Mouse (Mus musculus): ENCODE data around the gene Nek10. TPM values are rescaled to one million over a fixed set of nuclear protein-coding genes. Genes with fewer than 3 reads are reported as not detected.
"Not testable (repeated sequence)": the region's sequence is repeated elsewhere in the genome, so short reads cannot be mapped to it uniquely, and the experiment has no call there.

Nek10 gene
- total RNA-seq, 2 experiments from 2014 or later: 0.05 to 0.11 TPM

GRCm38 (mm10) chr14:14984710-14985647, 181.8 kb downstream of the Nek10 start:
- DNase-seq: peak; percentile 71

DNA sequence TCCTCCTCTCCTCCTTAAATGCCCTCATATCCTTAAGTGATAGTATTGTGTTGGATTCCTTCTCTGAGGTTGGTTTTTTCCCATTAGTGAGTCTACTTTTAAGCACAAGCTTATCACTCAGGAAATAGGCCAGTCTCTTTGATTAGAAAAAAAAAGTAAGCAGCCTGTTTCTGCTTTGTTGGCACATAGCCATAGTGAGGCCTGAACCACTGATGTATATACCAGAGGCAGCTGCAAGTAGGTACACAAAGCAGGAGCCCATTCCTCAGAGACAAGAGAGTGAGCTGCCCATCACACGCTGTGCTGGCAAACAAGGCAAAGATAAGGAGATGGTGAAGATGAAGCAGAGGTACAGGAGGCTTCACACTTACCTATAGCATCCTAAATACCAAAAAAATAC, 184.2 kb downstream of the Nek10 start:
- DNase-seq: no peak

DNA sequence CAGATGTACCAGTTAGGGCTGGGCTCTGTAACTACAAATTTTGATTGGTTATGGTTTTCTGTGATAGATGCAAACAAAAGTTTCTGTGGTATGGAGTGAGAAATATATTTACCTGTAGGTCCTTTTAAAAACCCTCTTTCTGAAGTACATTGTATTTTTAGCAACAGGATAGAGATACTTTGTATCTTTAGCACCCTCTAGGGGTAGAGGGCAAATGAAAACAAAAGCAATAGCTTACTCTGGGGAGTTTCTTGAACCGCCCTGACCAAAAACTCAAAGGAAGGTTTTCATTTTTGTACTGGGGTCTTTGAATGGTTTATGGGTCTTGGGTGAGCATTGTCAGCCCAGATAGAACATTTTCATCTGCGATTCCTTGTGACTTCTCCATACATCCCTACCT, 188.4 kb downstream of the Nek10 start:
- DNase-seq: no peak

DNA sequence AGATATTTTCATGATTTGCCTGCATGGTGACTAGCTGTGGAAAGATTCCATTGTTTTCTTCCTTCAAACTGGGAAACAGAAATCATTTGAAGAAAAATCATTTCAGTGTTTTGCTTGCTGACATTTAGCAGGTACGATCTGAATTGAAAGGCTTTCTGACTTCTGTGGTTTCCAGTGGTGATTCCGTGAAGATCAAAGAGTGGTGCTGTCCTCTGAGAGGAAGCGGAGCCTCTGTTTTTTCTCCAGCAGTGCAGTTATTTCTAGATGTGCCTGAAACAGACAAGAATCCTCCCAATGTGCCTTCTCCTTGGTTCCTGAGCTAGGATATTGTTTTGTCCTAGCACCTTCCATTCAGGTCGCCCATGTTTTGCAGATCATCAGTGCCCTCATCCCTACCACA, 208.2 kb downstream of the Nek10 start:
- DNase-seq: no peak

GRCm38 (mm10) chr14:15014799-15015198, 211.6 kb downstream of the Nek10 start:
- DNase-seq: no peak

DNA sequence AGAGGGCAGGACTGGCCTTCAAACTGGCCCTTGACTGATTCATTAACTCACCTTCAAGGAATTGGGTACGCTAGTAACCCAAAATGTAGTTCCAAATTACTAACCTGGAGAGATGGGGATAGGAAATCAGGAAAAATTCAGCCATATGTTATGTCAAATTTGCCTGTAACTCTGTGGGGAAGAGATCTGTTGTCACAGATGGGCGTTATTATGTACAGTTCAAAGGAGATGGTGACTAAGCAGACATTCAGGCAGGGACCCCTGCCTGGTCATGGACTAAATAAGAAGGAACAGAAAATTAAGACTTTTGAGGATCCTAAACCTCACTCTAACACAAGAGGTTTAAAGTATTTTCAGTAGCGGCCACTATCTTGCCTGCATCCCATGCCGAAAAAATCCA, 227.4 kb downstream of the Nek10 start:
- not testable (repeated sequence) for DNase-seq

GRCm38 (mm10) chr14:15034638-15035037, 231.4 kb downstream of the Nek10 start:
- not testable (repeated sequence) for DNase-seq

GRCm38 (mm10) chr14:15048186-15048585, 245.0 kb downstream of the Nek10 start:
- no peak for DNase-seq

- no peak for DNase-seq
Measured at GRCm38 (mm10) chr14:15061496-15061895, 258.3 kb downstream of the Nek10 start.

Other genes with a start within 250 kb of the Nek10 start
- 10 to 100 TPM; 11.7 to 13.2 TPM for gene Slc4a7, start 101.1 kb upstream of the Nek10 start, total RNA-seq (2021)

Data from gastrocnemius, postnatal 10 days (tissue).